Mouse (Mus musculus) liver, postnatal 0 days (tissue): Measurements from ENCODE around the gene BC030867.

Source experiments
- CTCF ChIP-seq: sonication (generic); IDR thresholded peaks from 2 replicates; pipeline ENCODE4 v1.5.1; 2016; ENCODE audit warnings: antibody characterized with exemption, low read depth
- EP300 ChIP-seq: IDR thresholded peaks from 2 replicates; pipeline ENCODE4 v1.6.1; 2016; ENCODE audit warnings: antibody characterized with exemption, low read depth, mild to moderate bottlenecking

DNA sequence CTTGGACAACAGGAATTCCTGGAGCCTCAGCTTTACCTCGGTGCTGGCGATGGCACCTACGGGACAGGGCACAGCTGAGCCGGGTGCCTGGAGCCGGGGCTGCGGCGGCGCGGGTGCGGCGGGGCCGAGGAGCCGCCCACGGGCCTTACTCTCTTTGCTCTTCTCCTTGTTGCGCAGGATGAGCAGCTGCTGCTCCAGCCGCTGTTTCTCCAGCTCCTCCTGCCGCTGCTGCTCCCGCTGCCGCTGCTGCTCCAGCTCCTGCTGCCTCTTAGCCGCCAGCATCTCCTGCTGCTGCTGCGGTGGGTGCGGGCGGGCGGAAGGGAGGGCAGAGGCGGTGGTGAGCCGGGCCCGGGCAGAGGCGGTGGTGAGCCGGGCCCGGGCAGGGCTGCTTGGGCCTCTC is 42.2 kb upstream of the BC030867 start:
- TF ChIP-seq EP300, result no peak
- TF ChIP-seq CTCF, result no peak
